Mouse (Mus musculus) heart, embryonic 15.5 days (tissue): Measurements from ENCODE around the gene Surf2. TPM values are rescaled to one million over a fixed set of nuclear protein-coding genes. Genes with fewer than 3 reads are reported as not detected.

Source experiments
- ATAC-seq: fragments of 200-750 bp; cut with Nextera tagmentation; replicated peaks from 2 replicates; pipeline ENCODE4 v1.8.0; 2017; ENCODE audit warnings: low read depth, moderate TSS enrichment; ENCODE audit not compliant: insufficient number of reproducible peaks, insufficient read depth, low FRiP score
- H3K27ac ChIP-seq: fragments of 300-500 bp; sonication (generic); 2 replicates; pipeline ENCODE4 v1.5.1; 2015; ENCODE audit warnings: mild to moderate bottlenecking, inconsistent platforms
- H3K27me3 ChIP-seq: fragments of 300-500 bp; sonication (generic); 2 replicates; pipeline ENCODE4 v1.6.1; 2015; ENCODE audit warnings: inconsistent platforms
- H3K36me3 ChIP-seq: fragments of 300-500 bp; sonication (generic); 2 replicates; pipeline ENCODE4 v1.6.1; 2015; ENCODE audit warnings: mild to moderate bottlenecking, inconsistent platforms
- H3K4me1 ChIP-seq: fragments of 300-500 bp; sonication (generic); replicated peaks from 2 replicates; pipeline ENCODE4 v1.6.1; 2015; ENCODE audit warnings: inconsistent platforms
- H3K4me2 ChIP-seq: fragments of 300-500 bp; sonication (generic); 2 replicates; pipeline ENCODE4 v1.6.1; 2015; ENCODE audit warnings: inconsistent platforms, mild to moderate bottlenecking, moderate library complexity
- H3K4me3 ChIP-seq: fragments of 300-500 bp; sonication (generic); 2 replicates; pipeline ENCODE4 v1.5.1; 2015; ENCODE audit warnings: mild to moderate bottlenecking, inconsistent platforms
- H3K9ac ChIP-seq: fragments of 300-500 bp; sonication (generic); 2 replicates; pipeline ENCODE4 v1.6.1; 2015; ENCODE audit warnings: mild to moderate bottlenecking, inconsistent platforms
- H3K9me3 ChIP-seq: fragments of 300-500 bp; sonication (generic); replicated peaks from 2 replicates; pipeline ENCODE4 v1.6.1; 2016; ENCODE audit warnings: inconsistent platforms
- WGBS: fragments of 180-500 bp; shearing (Covaris S2); methylation state at CpG from one replicate; pipeline ENCODE4 v1.1.7; 2015; ENCODE audit warnings: mixed read lengths; 5-methylcytosine and 5-hydroxymethylcytosine counted together
- polyA plus RNA-seq: library from polyadenylated mRNA; unstranded; fragments of >200 nt; fragmentation: Nextera tagmentation; extraction: Ambion mirVana; gene quantifications from 2 replicates; pipeline ENCODE4 v1.2.1, GENCODE M21; 2015

Surf2 gene
- polyA plus RNA-seq, 1 experiment from 2014 or later, result 28.9 TPM

GRCm38 (mm10) chr2:26943253-26943652 lies 27.1 kb downstream of the Surf2 start:
- Histone ChIP-seq H3K36me3 (no peaks in the 10 kb centered on the region), H3K27ac (no peak overlapping the region), H3K4me1 (no peaks in the 10 kb centered on the region), H3K4me2 (no peak overlapping the region), H3K9ac (no peak overlapping the region), H3K9me3 (no peaks in the 10 kb centered on the region), H3K27me3 (no peaks in the 10 kb centered on the region), H3K4me3 (no peak overlapping the region)
- no peak for ATAC-seq
- WGBS, result 83% methylated on average over 3 of the region's 3 CpGs

DNA sequence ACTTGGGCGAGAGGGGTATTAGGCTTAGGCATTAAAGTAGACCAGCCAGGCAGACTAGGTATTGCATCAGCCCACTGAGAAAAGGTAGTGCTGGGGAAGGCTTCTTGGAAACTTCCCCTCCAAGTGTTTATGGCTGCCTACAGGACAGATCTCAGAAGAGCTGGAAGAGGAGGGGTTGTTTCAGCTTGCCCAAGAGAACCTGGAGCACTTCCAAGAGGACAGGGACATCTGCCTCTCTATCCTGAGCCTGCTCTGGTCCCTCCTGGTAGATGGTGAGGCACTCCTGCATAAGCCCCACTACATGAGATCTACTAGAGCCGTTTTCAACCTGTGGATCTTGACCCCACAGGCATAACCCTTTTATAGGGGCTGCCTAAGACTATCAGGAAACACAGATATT lies 34.2 kb downstream of the Surf2 start:
- Histone ChIP-seq H3K36me3 (peaks cover 41% of the 10 kb centered on the region), H3K9me3 (no peaks in the 10 kb centered on the region), H3K4me3 (no peak overlapping the region), H3K9ac (no peak overlapping the region), H3K4me1 (no peaks in the 10 kb centered on the region), H3K4me2 (no peak overlapping the region), H3K27me3 (no peaks in the 10 kb centered on the region), H3K27ac (no peak overlapping the region)
- 84% methylated on average over 2 of the region's 2 CpGs for WGBS
- no peak for ATAC-seq

DNA sequence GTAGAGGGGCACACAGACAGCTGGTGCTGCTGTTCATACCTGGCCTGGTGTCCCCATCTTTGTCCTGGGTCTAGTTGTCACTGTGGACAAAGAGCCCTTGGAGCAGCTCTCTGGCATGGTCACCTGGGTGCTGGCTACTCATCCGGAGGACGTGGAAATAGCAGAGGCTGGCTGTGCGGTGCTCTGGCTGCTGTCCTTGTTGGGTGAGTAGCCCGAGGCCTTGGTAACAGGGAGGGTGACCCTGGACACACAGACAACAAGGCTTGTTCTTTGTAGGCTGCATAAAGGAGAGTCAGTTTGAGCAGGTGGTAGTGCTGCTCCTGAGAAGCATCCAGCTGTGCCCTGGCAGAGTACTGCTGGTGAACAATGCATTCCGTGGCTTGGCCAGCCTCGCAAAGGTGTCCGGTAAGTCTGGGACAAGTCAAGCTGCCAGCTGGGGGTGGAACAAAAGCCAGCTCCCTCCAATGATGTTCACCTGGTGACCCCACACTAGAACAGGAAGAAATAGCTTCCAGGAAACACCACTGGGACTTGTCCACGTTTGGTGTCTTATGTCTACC lies 35.3 kb downstream of the Surf2 start:
- Histone ChIP-seq H3K27ac (no peak overlapping the region), H3K4me2 (no peak overlapping the region), H3K4me1 (no peaks in the 10 kb centered on the region), H3K4me3 (no peak overlapping the region), H3K9ac (no peak overlapping the region), H3K9me3 (no peaks in the 10 kb centered on the region), H3K36me3 (peaks cover 51% of the 10 kb centered on the region), H3K27me3 (no peaks in the 10 kb centered on the region)
- 88% methylated on average over 8 of the region's 8 CpGs for WGBS
- ATAC-seq, result no peak

- Histone ChIP-seq H3K36me3 (peaks cover 58% of the 10 kb centered on the region), H3K9me3 (no peaks in the 10 kb centered on the region), H3K9ac (no peak overlapping the region), H3K4me2 (no peak overlapping the region), H3K4me3 (no peak overlapping the region), H3K4me1 (no peaks in the 10 kb centered on the region), H3K27ac (no peak overlapping the region), H3K27me3 (no peaks in the 10 kb centered on the region)
- ATAC-seq, result no peak
- 92% methylated on average over 4 of the region's 4 CpGs for WGBS
These were observed 36.0 kb downstream of the Surf2 start for GRCm38 (mm10) chr2:26952193-26952592.

- Histone ChIP-seq H3K4me2 (no peak overlapping the region), H3K4me3 (no peak overlapping the region), H3K36me3 (peaks cover 65% of the 10 kb centered on the region), H3K27ac (no peak overlapping the region), H3K27me3 (no peaks in the 10 kb centered on the region), H3K4me1 (no peaks in the 10 kb centered on the region), H3K9me3 (no peaks in the 10 kb centered on the region), H3K9ac (no peak overlapping the region)
- WGBS, result 82% methylated on average over 8 of the region's 8 CpGs
- no peak for ATAC-seq
These were observed 36.7 kb downstream of the Surf2 start for GRCm38 (mm10) chr2:26952866-26953265.

- Histone ChIP-seq H3K9me3 (no peaks in the 10 kb centered on the region), H3K27ac (no peak overlapping the region), H3K27me3 (no peaks in the 10 kb centered on the region), H3K4me1 (no peaks in the 10 kb centered on the region), H3K4me3 (no peak overlapping the region), H3K36me3 (peaks cover 79% of the 10 kb centered on the region), H3K9ac (no peak overlapping the region), H3K4me2 (no peak overlapping the region)
- 90% methylated on average over 2 of the region's 2 CpGs for WGBS
- no peak for ATAC-seq
These were observed 38.7 kb downstream of the Surf2 start for GRCm38 (mm10) chr2:26954735-26955395.

DNA sequence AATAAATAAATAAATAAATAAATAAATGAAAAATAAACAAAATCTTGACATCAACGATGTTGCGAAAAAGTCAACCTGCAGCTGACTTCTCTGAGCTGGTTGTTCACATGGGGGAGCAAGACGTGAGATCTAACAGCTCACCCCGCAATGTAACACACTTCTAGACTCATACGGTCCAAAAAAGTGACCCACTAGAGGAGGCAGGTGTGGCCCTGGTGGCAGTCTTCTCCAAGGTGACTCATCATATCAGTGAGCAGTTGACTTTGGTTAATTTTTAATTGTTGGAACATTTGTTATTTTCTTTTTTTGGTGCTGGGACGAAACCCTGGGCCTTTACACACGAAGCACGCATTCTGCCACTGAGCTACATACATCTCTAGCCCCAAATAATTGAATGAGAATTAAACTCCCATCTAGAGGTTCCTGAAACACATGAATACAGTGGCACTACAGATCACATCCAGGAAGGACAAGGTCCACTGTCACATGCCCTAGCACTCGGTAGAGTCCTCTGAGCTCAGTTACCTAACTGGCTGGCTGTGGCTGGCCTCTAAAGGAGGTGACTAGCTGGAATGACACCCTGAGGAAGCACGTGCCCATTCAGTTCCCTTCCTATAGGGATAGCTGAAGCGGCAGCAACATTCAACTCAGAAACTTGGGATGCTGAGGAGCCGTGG lies 40.8 kb downstream of the Surf2 start:
- ATAC-seq, result no peak
- H3K4me2 ChIP-seq, result no peak overlapping the region
- H3K27me3 ChIP-seq, result no peaks in the 10 kb centered on the region
- peaks cover 6% of the 10 kb centered on the region for H3K4me1 ChIP-seq
- H3K36me3 ChIP-seq, result peaks cover 81% of the 10 kb centered on the region
- H3K9me3 ChIP-seq, result no peaks in the 10 kb centered on the region
- no peak overlapping the region for H3K27ac ChIP-seq
- H3K4me3 ChIP-seq, result no peak overlapping the region
- 93% methylated on average over 12 of the region's 12 CpGs for WGBS
- H3K9ac ChIP-seq, result no peak overlapping the region

- 93% methylated on average over 2 of the region's 2 CpGs for WGBS
- Histone ChIP-seq H3K4me1 (peaks cover 9% of the 10 kb centered on the region), H3K4me2 (no peak overlapping the region), H3K27me3 (no peaks in the 10 kb centered on the region), H3K36me3 (peaks cover 79% of the 10 kb centered on the region), H3K9me3 (no peaks in the 10 kb centered on the region), H3K27ac (no peak overlapping the region), H3K4me3 (no peak overlapping the region), H3K9ac (no peak overlapping the region)
- ATAC-seq, result no peak
These were observed 41.3 kb downstream of the Surf2 start for GRCm38 (mm10) chr2:26957488-26957859.

GRCm38 (mm10) chr2:26960756-26961155 lies 44.6 kb downstream of the Surf2 start:
- H3K9me3 ChIP-seq, result no peaks in the 10 kb centered on the region
- H3K4me3 ChIP-seq, result no peak overlapping the region
- no peak overlapping the region for H3K4me2 ChIP-seq
- 69% methylated on average over 4 of the region's 4 CpGs for WGBS
- H3K36me3 ChIP-seq, result peaks cover 49% of the 10 kb centered on the region
- H3K27ac ChIP-seq, result no peak overlapping the region
- ATAC-seq, result no peak
- no peaks in the 10 kb centered on the region for H3K27me3 ChIP-seq
- H3K4me1 ChIP-seq, result peaks cover 24% of the 10 kb centered on the region
- H3K9ac ChIP-seq, result no peak overlapping the region

- H3K4me3 ChIP-seq, result peak within 1 kb of the TSS; percentile 82
- H3K27ac ChIP-seq, result peak within 1 kb of the TSS; percentile 99
- ATAC-seq, result peak; percentile 93
- no peaks in the 10 kb centered on the region for H3K9me3 ChIP-seq
- H3K9ac ChIP-seq, result peak within 1 kb of the TSS; percentile 84
- H3K4me1 ChIP-seq, result peaks cover 24% of the 10 kb centered on the region
- H3K27me3 ChIP-seq, result no peaks in the 10 kb centered on the region
- H3K4me2 ChIP-seq, result peak within 1 kb of the TSS; percentile 73
- WGBS, result under 1% methylated on average over 50 of the region's 50 CpGs
- H3K36me3 ChIP-seq, result peaks cover 17% of the 10 kb centered on the region; the same call in 1 of the 2 replicates
These were observed 48.0 kb downstream of the Surf2 start, which contains the start of gene Rexo4 for GRCm38 (mm10) chr2:26963923-26964723. Gene Rexo4, minus strand, starts transcription at chr2:26964386.

- peaks cover 24% of the 10 kb centered on the region for H3K4me1 ChIP-seq
- no peaks in the 10 kb centered on the region for H3K27me3 ChIP-seq
- H3K27ac ChIP-seq, result peak overlapping the region; percentile 99
- peak overlapping the region; percentile 84 for H3K9ac ChIP-seq
- ATAC-seq, result no peak
- WGBS, result 17% methylated on average over 14 of the region's 14 CpGs
- peak overlapping the region; percentile 82 for H3K4me3 ChIP-seq
- H3K4me2 ChIP-seq, result peak overlapping the region; percentile 73
- peaks cover 14% of the 10 kb centered on the region; the same call in 1 of the 2 replicates for H3K36me3 ChIP-seq
- no peaks in the 10 kb centered on the region for H3K9me3 ChIP-seq
These were observed 48.7 kb downstream of the Surf2 start for GRCm38 (mm10) chr2:26964724-26965370.
